Mouse (Mus musculus) liver, embryonic 13.5 days (tissue): ENCODE data around the gene S100a2. TPM values are rescaled to one million over a fixed set of nuclear protein-coding genes. Genes with fewer than 3 reads are reported as not detected.

ENCODE experiments used
- ATAC-seq: fragments of 200-750 bp; cut with Nextera tagmentation; 2 replicates; pipeline ENCODE4 v1.8.0; 2017; ENCODE audit warnings: low read depth, mild to moderate bottlenecking, moderate number of reproducible peaks, moderate library complexity
- DNase-seq: peaks from one replicate; pipeline ENCODE4 v3.0.0; 2022
- H3K27ac ChIP-seq: fragments of 300-500 bp; sonication (generic); 2 replicates; pipeline ENCODE4 v1.5.1; 2015; ENCODE audit warnings: moderate library complexity, mild to moderate bottlenecking, inconsistent platforms
- H3K27me3 ChIP-seq: fragments of 300-500 bp; sonication (generic); 2 replicates; pipeline ENCODE4 v1.6.1; 2015; ENCODE audit warnings: mild to moderate bottlenecking, inconsistent platforms
- H3K36me3 ChIP-seq: fragments of 300-500 bp; sonication (generic); 2 replicates; pipeline ENCODE4 v1.6.1; 2015; ENCODE audit warnings: mild to moderate bottlenecking, inconsistent platforms
- H3K4me1 ChIP-seq: fragments of 300-500 bp; sonication (generic); replicated peaks from 2 replicates; pipeline ENCODE4 v1.6.1; 2015; ENCODE audit warnings: inconsistent platforms
- H3K4me2 ChIP-seq: fragments of 300-500 bp; sonication (generic); 2 replicates; pipeline ENCODE4 v1.6.1; 2015; ENCODE audit warnings: inconsistent platforms, mild to moderate bottlenecking, moderate library complexity
- H3K4me3 ChIP-seq: fragments of 300-500 bp; sonication (generic); replicated peaks from 2 replicates; pipeline ENCODE4 v1.5.1; 2015; ENCODE audit warnings: mild to moderate bottlenecking, inconsistent platforms
- H3K9ac ChIP-seq: fragments of 300-500 bp; sonication (generic); 2 replicates; pipeline ENCODE4 v1.6.1; 2015; ENCODE audit warnings: mild to moderate bottlenecking, inconsistent platforms
- H3K9me3 ChIP-seq: fragments of 300-500 bp; sonication (generic); replicated peaks from 2 replicates; pipeline ENCODE4 v1.6.1; 2016; ENCODE audit warnings: inconsistent platforms
- WGBS: fragments of 180-500 bp; shearing (Covaris S2); methylation state at CpG from one replicate; pipeline ENCODE4 v1.1.7; 2015; ENCODE audit not compliant: insufficient replicate concordance; 5-methylcytosine and 5-hydroxymethylcytosine counted together
- polyA plus RNA-seq: library from polyadenylated mRNA; unstranded; fragments of >200 nt; fragmentation: Nextera tagmentation; extraction: Ambion mirVana; gene quantifications from 2 replicates; pipeline ENCODE4 v1.2.1, GENCODE M21; 2015

Gene S100a2
- polyA plus RNA-seq, 1 experiment from 2014 or later, result not detected

DNA sequence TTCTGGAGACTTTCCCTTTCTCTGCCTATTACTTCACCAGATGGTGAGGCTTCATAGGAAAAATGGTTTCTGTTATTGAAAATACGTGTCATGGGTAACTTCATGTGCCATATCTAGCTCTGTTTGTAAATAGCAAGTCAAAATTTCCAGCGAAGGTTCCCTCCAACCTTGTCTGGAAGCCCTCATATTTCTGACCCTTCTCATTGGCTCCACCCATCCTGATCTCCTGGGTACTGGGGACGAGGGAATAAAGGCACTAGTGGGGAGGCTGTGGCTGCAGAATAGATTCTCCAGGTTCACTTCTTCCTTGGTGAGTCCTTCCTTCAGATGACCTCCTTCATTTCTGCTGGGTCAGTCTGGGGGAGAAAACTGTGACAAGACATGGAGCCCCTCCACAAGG is 18.2 kb downstream of the S100a2 start, which contains the start of gene S100a5:
Gene S100a5, plus strand, starts transcription at position 301 of the 400 bp plus-strand sequence.
- DNase-seq (no peak), ATAC-seq (no peak)
- peaks cover 15% of the 10 kb centered on the region for H3K4me1 ChIP-seq
- 35% methylated on average over 3 of the region's 3 CpGs for WGBS
- H3K9me3 ChIP-seq, result no peaks in the 10 kb centered on the region
- H3K36me3 ChIP-seq, result no peaks in the 10 kb centered on the region
- peaks cover 3% of the 10 kb centered on the region; the same call in 1 of the 2 replicates for H3K27me3 ChIP-seq
- H3K9ac ChIP-seq, result no peak within 1 kb of the TSS
- no peak within 1 kb of the TSS for H3K4me2 ChIP-seq
- H3K27ac ChIP-seq, result no peak within 1 kb of the TSS
- H3K4me3 ChIP-seq, result no peak within 1 kb of the TSS

- Histone ChIP-seq H3K9me3 (no peaks in the 10 kb centered on the region), H3K4me3 (no peak overlapping the region)
Measured at GRCm38 (mm10) chr3:90609102-90609501, 19.1 kb downstream of the S100a2 start.

DNA sequence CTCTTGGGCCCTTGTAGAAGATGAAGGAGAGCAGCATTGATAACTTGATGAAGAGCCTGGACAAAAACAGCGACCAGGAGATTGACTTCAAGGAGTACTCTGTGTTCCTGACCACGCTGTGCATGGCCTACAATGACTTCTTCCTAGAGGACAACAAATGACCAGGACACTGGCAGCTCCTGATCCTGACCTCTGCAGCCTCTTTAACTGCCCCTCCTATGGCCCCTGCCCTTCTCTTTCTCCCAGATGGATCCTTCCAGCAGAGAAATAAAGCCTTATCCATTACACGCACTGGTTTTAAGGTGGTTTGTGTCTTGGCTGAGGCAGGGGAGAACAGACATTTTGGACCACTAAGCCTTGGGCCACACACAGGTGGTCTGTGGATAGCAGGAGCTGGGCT is 21.4 kb downstream of the S100a2 start:
- 65% methylated on average over 3 of the region's 3 CpGs for WGBS
- Histone ChIP-seq H3K9ac (no peak overlapping the region), H3K4me1 (peaks cover 8% of the 10 kb centered on the region), H3K36me3 (no peaks in the 10 kb centered on the region), H3K27ac (no peak overlapping the region), H3K4me3 (no peak overlapping the region), H3K27me3 (peaks cover 11% of the 10 kb centered on the region; the same call in 1 of the 2 replicates), H3K9me3 (no peaks in the 10 kb centered on the region), H3K4me2 (no peak overlapping the region)
- no peak for ATAC-seq
- no peak for DNase-seq

More at GRCm38 (mm10) chr3:90609102-90609501, 19.1 kb downstream of the S100a2 start:
- peaks cover 11% of the 10 kb centered on the region; the same call in 1 of the 2 replicates for H3K27me3 ChIP-seq
- no peak overlapping the region for H3K4me2 ChIP-seq
- DNase-seq (no peak), ATAC-seq (no peak)
- no peak overlapping the region for H3K27ac ChIP-seq
- H3K9ac ChIP-seq, result no peak overlapping the region
- peaks cover 14% of the 10 kb centered on the region for H3K4me1 ChIP-seq
- H3K36me3 ChIP-seq, result no peaks in the 10 kb centered on the region

DNA sequence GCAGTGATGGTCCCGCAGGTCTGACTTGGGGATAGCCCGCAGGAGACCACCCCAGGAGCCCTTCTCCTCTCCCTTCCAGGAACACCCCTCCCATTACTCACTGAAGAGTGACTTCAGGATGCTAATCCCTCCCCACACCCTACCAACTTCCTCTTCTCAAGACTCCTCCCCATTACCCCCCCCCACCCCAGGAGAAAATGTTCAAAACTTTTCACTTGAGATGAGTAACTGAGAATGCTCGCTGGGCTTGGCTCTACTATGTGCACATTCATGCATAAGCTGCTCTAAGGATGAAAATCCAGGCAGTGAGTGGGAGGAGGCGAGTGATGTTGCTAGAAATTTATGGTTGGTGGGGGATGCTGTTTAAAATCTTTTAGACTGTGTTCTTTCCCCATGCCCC is 22.0 kb downstream of the S100a2 start:
- no peaks in the 10 kb centered on the region for H3K36me3 ChIP-seq
- peaks cover 11% of the 10 kb centered on the region; the same call in 1 of the 2 replicates for H3K27me3 ChIP-seq
- H3K9ac ChIP-seq, result no peak overlapping the region
- H3K4me1 ChIP-seq, result peaks cover 8% of the 10 kb centered on the region
- no peaks in the 10 kb centered on the region for H3K9me3 ChIP-seq
- H3K4me2 ChIP-seq, result no peak overlapping the region
- ATAC-seq (no peak), DNase-seq (no peak)
- no peak overlapping the region for H3K27ac ChIP-seq
- WGBS, result 30% methylated on average over 4 of the region's 4 CpGs
- H3K4me3 ChIP-seq, result no peak overlapping the region

DNA sequence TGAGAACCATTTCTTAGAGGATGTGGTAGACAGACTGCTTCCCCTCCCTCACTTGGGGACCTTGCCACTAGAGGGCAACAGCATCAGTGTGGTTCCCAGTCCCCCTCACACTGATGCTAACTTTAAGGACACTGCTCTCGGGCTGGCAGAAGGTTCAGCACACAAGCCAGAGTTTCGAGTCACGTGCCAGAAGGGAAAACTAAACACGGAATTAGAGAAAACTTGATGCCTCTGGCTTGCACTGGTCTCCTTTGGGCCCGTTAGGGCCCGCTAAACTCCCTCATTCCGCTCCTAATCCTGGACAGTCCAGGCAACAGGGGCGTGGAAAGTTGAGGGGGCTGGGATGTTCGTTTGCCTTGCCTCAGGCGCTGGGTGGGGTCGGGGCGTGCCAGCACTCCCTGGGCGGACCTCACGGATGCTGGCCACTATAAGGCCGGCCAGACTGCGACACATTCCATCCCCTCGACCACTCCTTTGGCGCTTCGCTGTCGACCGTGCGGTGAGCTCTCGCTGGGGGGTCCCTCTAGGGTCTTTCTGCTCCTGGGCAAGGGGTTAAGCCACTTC is 22.8 kb downstream of the S100a2 start, which contains the start of gene S100a6:
Gene S100a6, plus strand, starts transcription at position 155 of the 564 bp plus-strand sequence.
- ATAC-seq, result peak; percentile 50; the same call in 1 of the 2 replicates
- DNase-seq, result no peak

DNA sequence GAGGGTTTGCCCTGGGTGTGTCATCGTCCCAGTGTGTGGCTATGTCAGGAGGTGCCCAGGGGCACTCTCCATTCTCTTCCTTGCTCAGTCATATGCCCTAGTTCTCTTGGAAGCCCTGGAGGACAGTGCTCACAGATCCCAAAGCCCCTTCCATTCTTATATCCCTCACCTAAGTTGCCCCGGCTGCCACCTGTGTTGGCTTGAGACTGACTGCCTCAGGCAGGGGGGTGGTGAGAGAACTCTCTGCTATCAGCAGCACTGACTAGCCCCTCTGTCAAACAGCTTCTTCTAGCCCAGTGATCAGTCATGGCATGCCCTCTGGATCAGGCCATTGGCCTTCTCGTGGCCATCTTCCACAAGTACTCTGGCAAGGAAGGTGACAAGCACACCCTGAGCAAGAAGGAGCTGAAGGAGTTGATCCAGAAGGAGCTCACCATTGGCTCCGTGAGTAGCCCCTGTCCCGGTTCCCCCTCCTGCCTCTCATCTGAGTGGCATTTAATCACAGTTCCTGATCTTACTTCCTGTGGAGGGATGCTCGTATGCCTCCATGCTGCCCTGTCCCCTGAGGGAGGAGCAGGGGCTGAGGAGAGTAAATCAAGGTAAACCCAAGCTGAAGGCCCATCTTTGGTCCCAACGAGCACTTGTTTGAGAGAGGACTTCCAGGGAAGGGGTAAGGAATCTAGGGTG is 23.6 kb downstream of the S100a2 start:
- peak overlapping the region; percentile 25; the same call in 1 of the 2 replicates for H3K4me3 ChIP-seq
- ATAC-seq (no peak), DNase-seq (no peak)
- H3K9me3 ChIP-seq, result no peaks in the 10 kb centered on the region
- no peak overlapping the region for H3K27ac ChIP-seq
- H3K36me3 ChIP-seq, result no peaks in the 10 kb centered on the region
- H3K4me2 ChIP-seq, result peak overlapping the region; percentile 52; the same call in 1 of the 2 replicates
- H3K4me1 ChIP-seq, result peaks cover 8% of the 10 kb centered on the region
- WGBS, result 35% methylated on average over 7 of the region's 7 CpGs
- H3K27me3 ChIP-seq, result peaks cover 11% of the 10 kb centered on the region; the same call in 1 of the 2 replicates
- H3K9ac ChIP-seq, result no peak overlapping the region

More for the DNA sequence above, 22.8 kb downstream of the S100a2 start, which contains the start of gene S100a6:
- Histone ChIP-seq H3K4me2 (peak within 1 kb of the TSS; percentile 52), H3K4me3 (peak within 1 kb of the TSS; percentile 25), H3K9ac (no peak within 1 kb of the TSS), H3K27me3 (peaks cover 11% of the 10 kb centered on the region; the same call in 1 of the 2 replicates), H3K27ac (no peak within 1 kb of the TSS), H3K36me3 (no peaks in the 10 kb centered on the region), H3K4me1 (peaks cover 8% of the 10 kb centered on the region), H3K9me3 (no peaks in the 10 kb centered on the region)
- 1% methylated on average over 23 of the region's 23 CpGs for WGBS

DNA sequence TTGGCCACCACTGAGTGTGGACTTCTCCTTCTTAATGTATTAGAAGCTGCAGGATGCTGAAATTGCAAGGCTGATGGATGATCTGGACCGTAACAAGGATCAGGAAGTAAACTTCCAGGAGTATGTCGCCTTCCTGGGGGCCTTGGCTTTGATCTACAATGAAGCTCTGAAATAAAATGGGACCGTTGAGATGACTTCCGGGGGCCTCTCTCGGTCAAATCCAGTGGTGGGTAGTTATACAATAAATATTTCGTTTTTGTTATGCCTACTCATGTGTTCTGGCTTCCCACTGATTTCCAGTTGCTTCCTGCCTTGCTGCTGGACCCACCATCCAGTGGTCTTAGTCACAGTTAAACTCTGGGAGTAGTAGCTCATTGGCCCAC is 24.1 kb downstream of the S100a2 start:
- H3K4me3 ChIP-seq, result no peak overlapping the region
- no peaks in the 10 kb centered on the region for H3K36me3 ChIP-seq
- H3K4me2 ChIP-seq, result no peak overlapping the region
- peaks cover 8% of the 10 kb centered on the region for H3K4me1 ChIP-seq
- H3K27me3 ChIP-seq, result peaks cover 11% of the 10 kb centered on the region; the same call in 1 of the 2 replicates
- 65% methylated on average over 6 of the region's 6 CpGs for WGBS
- H3K27ac ChIP-seq, result no peak overlapping the region
- H3K9me3 ChIP-seq, result no peaks in the 10 kb centered on the region
- H3K9ac ChIP-seq, result no peak overlapping the region
- no peak for DNase-seq
- ATAC-seq, result no peak

DNA sequence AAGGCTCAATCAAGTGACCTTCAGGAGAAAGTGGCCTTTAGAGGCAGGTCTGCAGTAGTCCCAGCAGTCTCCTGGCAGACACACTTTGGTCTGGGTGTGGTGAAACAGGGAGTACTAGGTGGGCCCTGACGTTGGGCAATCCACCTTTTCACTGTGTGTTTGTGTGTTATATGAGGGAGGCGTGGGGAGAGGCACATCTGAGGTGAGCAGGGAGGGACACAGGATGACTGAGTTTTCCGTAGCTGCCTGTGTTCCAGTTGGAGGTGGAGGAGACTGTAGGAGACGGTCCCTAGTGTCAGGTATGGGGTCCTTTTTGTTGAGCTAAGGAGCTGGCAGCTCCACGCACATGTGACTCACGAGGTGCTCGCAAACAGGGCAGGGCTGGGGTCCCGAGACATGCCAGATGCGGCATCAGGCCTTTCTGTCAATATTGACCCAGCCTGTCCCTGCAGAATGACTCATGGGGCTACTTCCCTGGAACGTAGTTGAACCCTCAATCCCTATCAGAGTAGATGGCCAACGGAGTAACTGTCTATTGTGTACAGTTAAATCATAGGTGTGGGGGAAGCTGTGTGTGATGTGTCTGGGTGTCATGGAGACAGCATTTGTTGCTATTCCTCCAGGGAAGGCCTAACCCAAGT is 24.7 kb downstream of the S100a2 start:
- H3K36me3 ChIP-seq, result no peaks in the 10 kb centered on the region
- ATAC-seq (no peak), DNase-seq (no peak)
- peaks cover 8% of the 10 kb centered on the region for H3K4me1 ChIP-seq
- H3K9me3 ChIP-seq, result no peaks in the 10 kb centered on the region
- no peak overlapping the region for H3K4me2 ChIP-seq
- 59% methylated on average over 11 of the region's 11 CpGs for WGBS
- no peak overlapping the region for H3K4me3 ChIP-seq
- H3K9ac ChIP-seq, result no peak overlapping the region
- no peak overlapping the region for H3K27ac ChIP-seq
- peaks cover 11% of the 10 kb centered on the region; the same call in 1 of the 2 replicates for H3K27me3 ChIP-seq

DNA sequence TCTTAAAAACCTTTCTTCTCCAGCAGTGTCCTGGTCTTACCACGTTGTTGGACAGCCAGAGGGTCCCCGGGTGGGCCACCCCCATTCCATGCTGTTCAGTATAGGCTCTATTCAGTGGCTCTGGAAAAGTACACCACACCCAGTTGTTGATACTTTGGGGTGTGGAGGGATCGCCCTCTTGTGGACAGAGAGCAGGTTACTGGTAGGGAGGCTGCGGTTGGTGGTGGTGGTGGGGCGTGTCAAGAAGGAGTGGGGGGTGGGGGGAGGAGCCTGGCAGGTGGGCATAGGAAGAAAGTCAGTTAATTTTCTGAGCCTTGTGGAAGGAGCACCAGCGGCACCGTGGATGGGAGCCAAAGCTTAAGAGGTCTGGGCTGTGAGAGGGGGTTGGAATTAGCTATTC is 25.4 kb downstream of the S100a2 start:
- DNase-seq (peak; percentile 13), ATAC-seq (no peak)
- Histone ChIP-seq H3K27me3 (peaks cover 11% of the 10 kb centered on the region; the same call in 1 of the 2 replicates), H3K4me2 (no peak overlapping the region), H3K4me3 (no peak overlapping the region), H3K4me1 (peaks cover 8% of the 10 kb centered on the region), H3K9ac (no peak overlapping the region), H3K9me3 (no peaks in the 10 kb centered on the region), H3K36me3 (no peaks in the 10 kb centered on the region), H3K27ac (no peak overlapping the region)
- 7% methylated on average over 7 of the region's 7 CpGs for WGBS

DNA sequence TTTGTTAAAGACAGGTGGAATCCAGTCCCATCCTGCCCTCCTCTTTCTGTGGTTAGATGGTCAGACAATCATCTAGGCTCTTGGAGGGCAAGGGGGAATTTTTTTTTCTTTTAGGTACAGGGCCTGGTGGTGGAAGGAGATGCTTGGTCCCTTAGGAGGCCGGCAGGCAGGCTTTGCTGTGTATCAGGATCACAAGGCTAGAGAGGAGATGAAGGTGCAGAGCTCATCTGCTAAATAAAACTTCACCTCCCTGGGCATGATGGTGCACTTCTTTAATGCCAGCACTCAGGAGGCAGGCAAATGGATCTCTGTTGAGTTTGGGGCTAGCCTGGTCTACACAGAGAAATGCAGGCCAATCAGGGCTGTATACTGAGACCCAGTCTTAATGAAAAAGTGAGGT is 25.9 kb downstream of the S100a2 start:
- ATAC-seq (no peak), DNase-seq (no peak)
- Histone ChIP-seq H3K4me3 (no peak overlapping the region), H3K27ac (no peak overlapping the region), H3K27me3 (peaks cover 11% of the 10 kb centered on the region; the same call in 1 of the 2 replicates), H3K4me1 (peaks cover 8% of the 10 kb centered on the region), H3K9ac (no peak overlapping the region), H3K9me3 (no peaks in the 10 kb centered on the region), H3K36me3 (no peaks in the 10 kb centered on the region), H3K4me2 (no peak overlapping the region)
- WGBS, result 72% methylated on average over 1 of the region's 1 CpGs

- peaks cover 8% of the 10 kb centered on the region for H3K4me1 ChIP-seq
- WGBS, result 6% methylated on average over 1 of the region's 1 CpGs
- no peak overlapping the region for H3K4me2 ChIP-seq
- H3K9ac ChIP-seq, result no peak overlapping the region
- DNase-seq (no peak), ATAC-seq (no peak)
- no peak overlapping the region for H3K27ac ChIP-seq
- no peak overlapping the region for H3K4me3 ChIP-seq
- no peaks in the 10 kb centered on the region for H3K36me3 ChIP-seq
- no peaks in the 10 kb centered on the region for H3K9me3 ChIP-seq
- H3K27me3 ChIP-seq, result peaks cover 11% of the 10 kb centered on the region; the same call in 1 of the 2 replicates
Measured at GRCm38 (mm10) chr3:90617586-90617985, 27.5 kb downstream of the S100a2 start.
